Mouse (Mus musculus) adrenal gland, postnatal 10 days (tissue): ENCODE data around the gene Klk14. TPM values are rescaled to one million over a fixed set of nuclear protein-coding genes. Genes with fewer than 3 reads are reported as not detected.
"Not testable (repeated sequence)": the region's sequence is repeated elsewhere in the genome, so short reads cannot be mapped to it uniquely, and the experiment has no call there.

Experiments
- DNase-seq: peaks from one replicate; pipeline ENCODE4 v3.0.0; 2021; ENCODE audit warnings: mixed read lengths
- long read RNA-seq, 2 experiments: library from polyadenylated mRNA; stranded (forward); transcript quantifications; one replicate each; pipeline ENCODE4 v2.0.0; 2021
- total RNA-seq, 2 experiments: library from RNA; stranded (reverse); gene quantifications; 2 replicates each; pipeline ENCODE4 v1.2.3; 2021

Klk14 gene
- under 1 TPM in 1 of 2 experiments, not detected in 1; 0.24 TPM for total RNA-seq
- long read RNA-seq, experiment 1 = 0 reads
- long read RNA-seq, experiment 2 = 0 reads

- no peak for DNase-seq
Observed at GRCm38 (mm10) chr7:43690118-43690517, at the start of gene Klk14. Gene Klk14 (plus strand): TSS chr7:43690418.

GRCm38 (mm10) chr7:43642587-43642986 is 47.6 kb upstream of the Klk14 start:
- DNase-seq = peak; percentile 62

GRCm38 (mm10) chr7:43643046-43643652 is 47.1 kb upstream of the Klk14 start:
- no peak for DNase-seq

- no peak for DNase-seq
Observed at GRCm38 (mm10) chr7:43652683-43653082, 37.5 kb upstream of the Klk14 start.

- DNase-seq = no peak
Observed at GRCm38 (mm10) chr7:43654519-43654918, 35.7 kb upstream of the Klk14 start.

- DNase-seq = no peak
Observed at GRCm38 (mm10) chr7:43656232-43656631, 34.0 kb upstream of the Klk14 start.

- DNase-seq = no peak
Observed at GRCm38 (mm10) chr7:43660002-43660401, 30.2 kb upstream of the Klk14 start, which contains the start of gene Siglece. Gene Siglece (minus strand): TSS chr7:43660161.

GRCm38 (mm10) chr7:43662804-43663203 is 27.4 kb upstream of the Klk14 start:
- DNase-seq = no peak

- DNase-seq = not testable (repeated sequence)
Observed at GRCm38 (mm10) chr7:43667221-43667620, 23.0 kb upstream of the Klk14 start.

- DNase-seq = peak; percentile 36
Observed at GRCm38 (mm10) chr7:43668582-43668981, 21.6 kb upstream of the Klk14 start.

GRCm38 (mm10) chr7:43671064-43671808 is 19.0 kb upstream of the Klk14 start:
- no peak for DNase-seq

GRCm38 (mm10) chr7:43671809-43672580 is 18.2 kb upstream of the Klk14 start, which contains the start of gene Ctu1:
Gene Ctu1 (plus strand): TSS chr7:43672016.
- peak; percentile 92 for DNase-seq

- no peak for DNase-seq
Observed at GRCm38 (mm10) chr7:43672581-43673260, 17.5 kb upstream of the Klk14 start.

- DNase-seq = no peak
Observed at GRCm38 (mm10) chr7:43675091-43675490, 15.1 kb upstream of the Klk14 start.

GRCm38 (mm10) chr7:43678517-43678916 is 11.7 kb upstream of the Klk14 start:
- DNase-seq = peak; percentile 60

GRCm38 (mm10) chr7:43680960-43681359 is 9.3 kb upstream of the Klk14 start:
- DNase-seq = peak; percentile 80

GRCm38 (mm10) chr7:43682511-43682910 is 7.7 kb upstream of the Klk14 start:
- DNase-seq = not testable (repeated sequence)

GRCm38 (mm10) chr7:43685088-43685487 is 5.1 kb upstream of the Klk14 start:
- DNase-seq = no peak

- no peak for DNase-seq
Observed at GRCm38 (mm10) chr7:43710031-43710430, 19.8 kb downstream of the Klk14 start.

- no peak for DNase-seq
Observed at GRCm38 (mm10) chr7:43712267-43712666, 22.0 kb downstream of the Klk14 start, which contains the start of gene Klk13. Gene Klk13 (plus strand): TSS chr7:43712567.

GRCm38 (mm10) chr7:43712917-43713316 is 22.7 kb downstream of the Klk14 start:
- no peak for DNase-seq

- DNase-seq = no peak
Observed at GRCm38 (mm10) chr7:43713741-43714351, 23.6 kb downstream of the Klk14 start.
